Mouse (Mus musculus) B cell, adult 62 days (primary cell): ENCODE data around the gene Gm10322. TPM values are rescaled to one million over a fixed set of nuclear protein-coding genes. Genes with fewer than 3 reads are reported as not detected.

ENCODE experiments used
- total RNA-seq: library from RNA; stranded (reverse); gene quantifications from 4 replicates; pipeline ENCODE4 v1.2.4, GENCODE M21; 2023

Gm10322 gene
- not detected in 4 replicates for total RNA-seq

GRCm38 (mm10) chr10:59615981-59616520, at the start of gene Gm10322:
Gene Gm10322, plus strand, starts transcription at chr10:59616063.

GRCm38 (mm10) chr10:59616522-59616921, 659 bp downstream of the Gm10322 start, which contains the start of gene Mcu:
Gene Mcu, minus strand, starts transcription at chr10:59616692.

Other genes starting within 250 kb of the Gm10322 start
- 4.0 to 14.3 TPM (median 8.3 TPM) in 4 replicates for gene Gm10273, start 220.4 kb upstream of the Gm10322 start, total RNA-seq
- gene Pla2g12b, start 212.4 kb upstream of the Gm10322 start, total RNA-seq, result not detected in 4 replicates
- gene Oit3, start 174.3 kb upstream of the Gm10322 start, total RNA-seq, result not detected in 4 replicates
- 19.2 to 22.1 TPM (median 21.3 TPM) in 4 replicates for gene Mcu, start 629 bp downstream of the Gm10322 start, total RNA-seq
- gene Micu1, start 86.4 kb downstream of the Gm10322 start, total RNA-seq, result 42.7 to 58.0 TPM (median 49.2 TPM) in 4 replicates